Mouse (Mus musculus) stomach, postnatal 0 days (tissue): ENCODE measurements around the gene Hoxd13. TPM values are rescaled to one million over a fixed set of nuclear protein-coding genes. Genes with fewer than 3 reads are reported as not detected.

Source experiments
- ATAC-seq: fragments of 200-750 bp; cut with Nextera tagmentation; 2 replicates; pipeline ENCODE4 v1.8.0; 2017; ENCODE audit not compliant: low FRiP score, low TSS enrichment
- DNase-seq: peaks from one replicate; pipeline ENCODE4 v3.0.0-alpha.2; 2016; ENCODE audit warnings: low spot score
- H3K27ac ChIP-seq: fragments of 300-500 bp; sonication (generic); replicated peaks from 2 replicates; pipeline ENCODE4 v1.5.1; 2014; ENCODE audit warnings: mild to moderate bottlenecking, control low read depth
- H3K27me3 ChIP-seq: fragments of 300-500 bp; sonication (generic); 2 replicates; pipeline ENCODE4 v1.6.1; 2014; ENCODE audit warnings: low read length; ENCODE audit not compliant: control insufficient read depth, insufficient read depth
- H3K36me3 ChIP-seq: fragments of 300-500 bp; sonication (generic); 2 replicates; pipeline ENCODE4 v1.6.1; 2014; ENCODE audit warnings: low read length, mixed read lengths; ENCODE audit not compliant: control insufficient read depth, insufficient read depth
- H3K4me1 ChIP-seq: fragments of 300-500 bp; sonication (generic); replicated peaks from 2 replicates; pipeline ENCODE4 v1.6.1; 2014; ENCODE audit warnings: antibody characterized with exemption; ENCODE audit not compliant: control insufficient read depth, insufficient read depth
- H3K4me2 ChIP-seq: fragments of 300-500 bp; sonication (generic); replicated peaks from 2 replicates; pipeline ENCODE4 v1.6.1; 2014; ENCODE audit warnings: low read depth, mild to moderate bottlenecking, control low read depth, moderate library complexity
- H3K4me3 ChIP-seq: fragments of 300-500 bp; sonication (generic); 2 replicates; pipeline ENCODE4 v1.5.1; 2014; ENCODE audit warnings: low read depth, low read length, control low read depth
- H3K9ac ChIP-seq: fragments of 300-500 bp; sonication (generic); 2 replicates; pipeline ENCODE4 v1.6.1; 2014; ENCODE audit warnings: mild to moderate bottlenecking, low read length, control low read depth, mixed read lengths
- H3K9me3 ChIP-seq: fragments of 300-500 bp; sonication (generic); 2 replicates; pipeline ENCODE4 v1.6.1; 2016; ENCODE audit warnings: low read length; ENCODE audit not compliant: control insufficient read depth
- CTCF ChIP-seq: IDR thresholded peaks from 2 replicates; pipeline ENCODE4 v1.5.1; 2016; ENCODE audit warnings: antibody characterized with exemption, low read depth, mild to moderate bottlenecking, moderate library complexity
- EP300 ChIP-seq: optimal IDR thresholded peaks from 2 replicates; pipeline ENCODE3; 2016; ENCODE audit warnings: antibody characterized with exemption
- WGBS: fragments of 180-500 bp; shearing (Covaris S2); extraction: QIAGEN DNeasy Blood & Tissue Kit; methylation state at CpG from one replicate; pipeline ENCODE4 v1.1.7; 2014; 5-methylcytosine and 5-hydroxymethylcytosine counted together
- polyA plus RNA-seq: library from polyadenylated mRNA; unstranded; fragments of >200 nt; fragmentation: Nextera tagmentation; extraction: Ambion mirVana; gene quantifications from 2 replicates; pipeline ENCODE4 v1.2.1, GENCODE M21; 2015

Hoxd13 gene
- polyA plus RNA-seq, 1 experiment from 2014 or later, result not detected

DNA sequence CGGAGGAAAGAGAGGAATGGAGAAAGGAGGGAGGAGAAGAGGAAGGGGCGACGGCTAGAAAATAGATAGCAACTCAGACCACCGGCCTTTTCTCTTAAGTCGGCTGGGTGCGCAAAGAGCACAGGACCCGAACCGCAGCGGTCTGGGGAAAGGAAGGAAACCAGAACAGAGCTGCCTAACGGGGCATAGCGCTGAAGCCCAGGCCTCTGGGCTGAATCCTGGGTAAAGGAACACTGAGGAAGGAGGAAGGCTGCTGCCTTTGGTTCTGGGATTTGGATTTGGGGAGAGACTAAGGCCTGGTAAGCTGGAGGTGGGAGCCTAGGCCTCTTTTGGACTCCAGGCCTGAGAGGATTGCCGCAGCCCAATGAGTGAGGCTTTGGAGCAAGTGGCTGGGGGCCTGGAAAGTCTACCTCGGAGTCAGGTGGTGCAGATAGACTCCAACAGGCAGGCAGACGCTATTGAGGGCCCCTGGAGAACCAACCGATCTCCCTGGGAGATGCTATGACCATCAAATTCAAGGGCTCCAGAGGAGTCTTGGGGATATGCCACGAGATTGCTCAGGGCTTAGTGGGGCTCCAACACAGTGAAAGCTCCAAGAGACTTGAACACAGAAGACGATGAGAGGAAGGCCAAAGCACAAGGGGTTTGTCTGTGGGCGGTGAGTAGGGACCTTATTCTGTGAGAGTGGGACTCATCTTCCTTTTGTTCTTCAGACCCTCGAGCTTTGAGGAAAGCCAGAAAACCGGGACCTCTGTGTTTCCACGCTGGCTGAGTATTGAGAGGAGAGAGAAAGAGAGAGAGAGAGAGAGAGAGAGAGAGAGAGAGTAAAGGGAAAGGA lies 12.7 kb downstream of the Hoxd13 start:
- ATAC-seq, result no peak
- H3K27ac ChIP-seq, result no peak overlapping the region
- H3K9me3 ChIP-seq, result no peaks in the 10 kb centered on the region
- peak; percentile 11 for DNase-seq
- H3K4me3 ChIP-seq, result no peak overlapping the region
- no peak overlapping the region for H3K4me2 ChIP-seq
- WGBS, result 5% methylated on average over 21 of the region's 21 CpGs
- TF ChIP-seq EP300, result no peak
- no peak for TF ChIP-seq CTCF
- H3K9ac ChIP-seq, result no peak overlapping the region
- H3K4me1 ChIP-seq, result no peaks in the 10 kb centered on the region
- peaks cover 52% of the 10 kb centered on the region for H3K27me3 ChIP-seq
- H3K36me3 ChIP-seq, result no peaks in the 10 kb centered on the region

GRCm38 (mm10) chr2:74681594-74682531 lies 13.8 kb downstream of the Hoxd13 start:
- no peak overlapping the region for H3K27ac ChIP-seq
- H3K4me1 ChIP-seq, result no peaks in the 10 kb centered on the region
- peak overlapping the region; percentile 35 for H3K4me2 ChIP-seq
- peak; percentile 20 for DNase-seq
- peak; percentile 43 for ATAC-seq
- TF ChIP-seq CTCF, result no peak
- no peak for TF ChIP-seq EP300
- H3K9ac ChIP-seq, result no peak overlapping the region
- H3K27me3 ChIP-seq, result peaks cover 57% of the 10 kb centered on the region
- H3K4me3 ChIP-seq, result peak overlapping the region; percentile 23
- no peaks in the 10 kb centered on the region for H3K9me3 ChIP-seq
- WGBS, result 1% methylated on average over 58 of the region's 78 CpGs
- no peaks in the 10 kb centered on the region for H3K36me3 ChIP-seq

DNA sequence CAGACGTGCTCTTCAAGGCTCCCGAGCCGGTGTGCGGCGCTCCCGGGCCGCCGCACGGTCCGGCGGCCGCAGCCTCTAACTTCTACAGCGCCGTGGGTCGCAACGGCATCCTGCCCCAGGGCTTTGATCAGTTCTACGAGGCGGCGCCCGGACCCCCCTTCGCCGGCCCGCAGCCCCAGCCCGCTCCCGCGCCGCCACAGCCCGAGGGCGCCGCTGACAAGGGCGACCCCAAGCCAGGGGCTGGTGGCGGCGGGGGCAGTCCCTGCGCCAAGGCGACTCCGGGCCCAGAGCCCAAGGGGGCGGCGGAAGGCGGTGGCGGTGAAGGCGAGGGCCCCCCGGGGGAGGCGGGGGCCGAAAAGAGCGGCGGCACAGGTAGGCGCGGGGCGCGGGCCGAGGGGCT lies 14.7 kb downstream of the Hoxd13 start:
- Histone ChIP-seq H3K27ac (no peak overlapping the region), H3K27me3 (peaks cover 60% of the 10 kb centered on the region), H3K9ac (no peak overlapping the region), H3K4me3 (peak overlapping the region; percentile 23), H3K4me2 (peak overlapping the region; percentile 35; the same call in 1 of the 2 replicates), H3K4me1 (no peaks in the 10 kb centered on the region), H3K36me3 (no peaks in the 10 kb centered on the region), H3K9me3 (no peaks in the 10 kb centered on the region)
- ATAC-seq (peak; percentile 33; the same call in 1 of the 2 replicates), DNase-seq (no peak)
- WGBS, result 2% methylated on average over 30 of the region's 51 CpGs
- no peak for TF ChIP-seq EP300
- TF ChIP-seq CTCF, result no peak

DNA sequence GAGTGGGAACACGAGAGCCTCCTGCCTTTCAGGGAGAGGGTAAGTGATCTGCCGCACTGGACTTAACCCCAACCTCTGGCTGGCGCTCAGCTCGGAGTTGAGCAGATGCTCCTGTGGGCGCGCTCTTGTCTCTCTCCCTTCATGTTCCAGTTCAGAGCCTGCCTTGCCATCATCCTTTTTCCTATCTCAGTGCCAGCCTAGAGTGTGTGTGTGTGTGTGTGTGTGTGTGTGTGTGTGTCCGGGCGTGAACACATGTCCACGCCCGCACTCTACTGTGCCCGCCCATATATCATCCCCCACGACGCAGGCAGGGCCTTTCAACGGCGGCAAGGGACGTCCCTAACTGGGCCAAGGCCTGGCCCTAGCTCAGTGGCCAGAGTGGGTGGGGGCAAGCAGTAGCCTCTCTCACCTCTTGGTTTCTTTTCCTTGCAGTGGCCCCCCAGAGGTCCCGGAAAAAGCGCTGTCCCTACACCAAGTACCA lies 15.4 kb downstream of the Hoxd13 start:
- no peak overlapping the region for H3K4me2 ChIP-seq
- peaks cover 57% of the 10 kb centered on the region for H3K27me3 ChIP-seq
- WGBS, result 2% methylated on average over 18 of the region's 18 CpGs
- DNase-seq, result peak; percentile 13
- H3K4me1 ChIP-seq, result no peaks in the 10 kb centered on the region
- no peak overlapping the region for H3K4me3 ChIP-seq
- no peak; the same call in 1 of the 2 replicates for ATAC-seq
- TF ChIP-seq EP300 (no peak), CTCF (no peak)
- no peaks in the 10 kb centered on the region for H3K9me3 ChIP-seq
- H3K27ac ChIP-seq, result no peak overlapping the region
- H3K9ac ChIP-seq, result no peak overlapping the region
- H3K36me3 ChIP-seq, result no peaks in the 10 kb centered on the region

DNA sequence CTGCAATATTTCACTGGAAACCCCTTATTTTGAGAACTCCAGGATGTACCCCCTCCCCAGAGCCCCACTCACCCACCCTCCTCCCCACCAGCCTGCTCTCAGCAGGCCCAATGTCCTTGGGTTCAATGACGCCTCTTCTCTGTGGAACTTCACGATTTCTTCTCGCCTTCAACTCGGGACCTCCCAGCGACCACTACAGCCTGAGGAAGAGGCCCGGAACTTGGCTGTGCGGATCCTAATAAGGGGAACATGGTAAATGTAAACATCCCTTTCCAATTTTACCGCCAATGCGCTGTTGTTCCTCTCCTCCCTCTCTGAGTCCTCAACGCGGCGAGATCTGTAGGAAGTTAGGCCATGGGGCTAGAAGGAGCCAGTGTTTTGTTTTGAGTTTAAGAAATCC lies 16.0 kb downstream of the Hoxd13 start:
- no peaks in the 10 kb centered on the region for H3K36me3 ChIP-seq
- no peak overlapping the region for H3K4me3 ChIP-seq
- H3K4me2 ChIP-seq, result no peak overlapping the region
- whole genome bisulfite sequencing, result 4% methylated on average over 12 of the region's 12 CpGs
- no peak for TF ChIP-seq EP300
- TF ChIP-seq CTCF, result no peak
- peak; percentile 11 for DNase-seq
- no peaks in the 10 kb centered on the region for H3K4me1 ChIP-seq
- H3K9me3 ChIP-seq, result no peaks in the 10 kb centered on the region
- H3K9ac ChIP-seq, result no peak overlapping the region
- no peak for ATAC-seq
- H3K27ac ChIP-seq, result no peak overlapping the region
- peaks cover 54% of the 10 kb centered on the region for H3K27me3 ChIP-seq
